In genomic region chr5:115340577-115341313, GRCm38 (mm10) we compare ENCODE assay signal across 8 mouse cellular contexts. TPM values are rescaled to one million over a fixed set of nuclear protein-coding genes. Genes with fewer than 3 reads are reported as not detected.
DNase-seq lines count a peak whose midpoint lies in the region; ATAC-seq and TF ChIP-seq lines count a peak whose summit lies in the region.

TSS of gene Gatc (minus strand) at chr5:115341178.
TSS of gene Triap1 (plus strand) at chr5:115341225.

- intact Hi-C loops in heart, adult 2 months (cut with DNase I): loop anchor here (1.0 to 10.0 kb wide), 4 partner anchors 13 to 216 kb away; partner anchors contain the start of genes Rplp0 and Srsf9

- H3K4me3 ChIP-seq in bone marrow, adult 2 months (replicated peaks; ENCODE audit: control insufficient read depth, low read depth, low read length): peak within 1 kb of the TSS; percentile 99
- H3K4me3 ChIP-seq in embryonic facial prominence, embryonic 14.5 days (ENCODE audit: low read depth, low read length): peak within 1 kb of the TSS; percentile 88
- H3K4me3 ChIP-seq in heart, adult 2 months: peak within 1 kb of the TSS; percentile 72
- H3K4me3 ChIP-seq in limb, embryonic 13.5 days: peak within 1 kb of the TSS; percentile 73
- peak within 1 kb of the TSS; percentile 70 for H3K4me3 ChIP-seq in midbrain, embryonic 15.5 days
- peak within 1 kb of the TSS; percentile 93 for H3K4me3 ChIP-seq in spleen, adult 2 months (ENCODE audit: extremely low read depth, insufficient read depth, insufficient read length)

- under 1% methylated on average over 62 of the region's 62 CpGs for WGBS in bone marrow, adult 2 months
- 3% methylated on average over 37 of the region's 62 CpGs for WGBS in embryonic facial prominence, embryonic 14.5 days
- WGBS in heart, adult 2 months: under 1% methylated on average over 62 of the region's 62 CpGs
- under 1% methylated on average over 62 of the region's 62 CpGs for WGBS in limb, embryonic 13.5 days
- under 1% methylated on average over 62 of the region's 62 CpGs for WGBS in midbrain, embryonic 15.5 days
- WGBS in spleen, adult 2 months: under 1% methylated on average over 62 of the region's 62 CpGs

- TF ChIP-seq EP300 in heart, adult 2 months (IDR thresholded peaks at IDR 0.05; ENCODE audit: insufficient read depth, low read depth, low read length): no peak

- H3K27ac ChIP-seq in bone marrow, adult 2 months (ENCODE audit: control insufficient read depth, insufficient read depth, low read depth, low read length, poor library complexity): peak within 1 kb of the TSS; percentile 89
- peak within 1 kb of the TSS; percentile 75 for H3K27ac ChIP-seq in embryonic facial prominence, embryonic 14.5 days (replicated peaks; ENCODE audit: low read depth, low read length)
- peak within 1 kb of the TSS; percentile 89 for H3K27ac ChIP-seq in heart, adult 2 months
- no peak within 1 kb of the TSS; the same call in 1 of the 2 replicates for H3K27ac ChIP-seq in limb, embryonic 13.5 days
- peak within 1 kb of the TSS; percentile 87 for H3K27ac ChIP-seq in midbrain, embryonic 15.5 days
- H3K27ac ChIP-seq in spleen, adult 2 months (ENCODE audit: insufficient read depth, low read length): peak within 1 kb of the TSS; percentile 85

- no peak for TF ChIP-seq CTCF in bone marrow, adult 2 months (IDR thresholded peaks at IDR 0.05; ENCODE audit: control insufficient read depth, insufficient read depth, low read length)
- no peak for TF ChIP-seq CTCF in heart, adult 2 months (IDR thresholded peaks at IDR 0.05)
- peak; percentile 2; the same call in 1 of the 2 replicates for TF ChIP-seq CTCF in spleen, adult 2 months (IDR thresholded peaks at IDR 0.05; ENCODE audit: extremely low read depth, insufficient read depth, insufficient read length, insufficient replicate concordance)

- H3K4me2 ChIP-seq in embryonic facial prominence, embryonic 14.5 days (ENCODE audit: low read depth, low read length): peak within 1 kb of the TSS; percentile 63
- peak within 1 kb of the TSS; percentile 81 for H3K4me2 ChIP-seq in limb, embryonic 13.5 days (replicated peaks)
- H3K4me2 ChIP-seq in midbrain, embryonic 15.5 days: peak within 1 kb of the TSS; percentile 67

- H3K4me1 ChIP-seq in bone marrow, adult 2 months (ENCODE audit: control insufficient read depth, insufficient read depth, low read length): peaks cover 2% of the 10 kb centered on the region
- H3K4me1 ChIP-seq in embryonic facial prominence, embryonic 14.5 days (ENCODE audit: control insufficient read depth, insufficient read depth, low read length): peaks cover 6% of the 10 kb centered on the region
- H3K4me1 ChIP-seq in heart, adult 2 months (ENCODE audit: control insufficient read depth, insufficient read depth, low read length): peaks cover 3% of the 10 kb centered on the region
- H3K4me1 ChIP-seq in limb, embryonic 13.5 days: peaks cover 24% of the 10 kb centered on the region
- peaks cover 26% of the 10 kb centered on the region for H3K4me1 ChIP-seq in midbrain, embryonic 15.5 days
- H3K4me1 ChIP-seq in spleen, adult 2 months (ENCODE audit: control insufficient read depth, insufficient read depth, insufficient read length): peaks cover 3% of the 10 kb centered on the region; the same call in 1 of the 2 replicates

- peak; percentile 66; the same call in 1 of the 2 replicates for TF ChIP-seq POLR2A in bone marrow, adult 2 months (IDR thresholded peaks at IDR 0.05; ENCODE audit: borderline replicate concordance, control insufficient read depth, low read depth, low read length)
- TF ChIP-seq POLR2A in heart, adult 2 months (IDR thresholded peaks at IDR 0.05; ENCODE audit: insufficient read depth, low read depth, low read length): peak; percentile 84
- TF ChIP-seq POLR2A in spleen, adult 2 months (IDR thresholded peaks at IDR 0.05; ENCODE audit: low read depth, low read length): peak; percentile 41

- peak; percentile 94 for ATAC-seq in embryonic facial prominence, embryonic 14.5 days (ENCODE audit: low read depth)
- peak; percentile 93 for ATAC-seq in limb, embryonic 13.5 days (ENCODE audit: low FRiP score, low read depth)
- peak; percentile 89 for ATAC-seq in midbrain, embryonic 15.5 days (replicated peaks)

- peak within 1 kb of the TSS; percentile 92 for H3K9ac ChIP-seq in embryonic facial prominence, embryonic 14.5 days (ENCODE audit: low read depth, low read length)
- H3K9ac ChIP-seq in heart, adult 2 months (ENCODE audit: low read depth, low read length): peak within 1 kb of the TSS; percentile 91
- H3K9ac ChIP-seq in limb, embryonic 13.5 days: peak within 1 kb of the TSS; percentile 89
- H3K9ac ChIP-seq in midbrain, embryonic 15.5 days: peak within 1 kb of the TSS; percentile 85

- peak; percentile 89 for DNase-seq in 3T3-L1 (ENCODE audit: low read depth, low spot score)
- DNase-seq in embryonic facial prominence, embryonic 14.5 days (ENCODE audit: low spot score): peak; percentile 91
- DNase-seq in heart, adult 2 months: peak; percentile 91 to 93
- peak; percentile 78 to 85 for DNase-seq in kidney, adult 8-10 months
- peak; percentile 74 to 82 for DNase-seq in spleen, adult 2 months (ENCODE audit: low read depth in 1 of 2, low spot score in 2 of 2)

- peaks cover 46% of the 10 kb centered on the region for H3K36me3 ChIP-seq in embryonic facial prominence, embryonic 14.5 days (ENCODE audit: control insufficient read depth, insufficient read depth, low read length)
- 0 out of 2 replicates have a peak, but pooled peaks cover 4% of the 10 kb centered on the region for H3K36me3 ChIP-seq in heart, adult 2 months (ENCODE audit: control insufficient read depth, insufficient read depth, low read length)
- H3K36me3 ChIP-seq in limb, embryonic 13.5 days: peaks cover 45% of the 10 kb centered on the region
- H3K36me3 ChIP-seq in midbrain, embryonic 15.5 days (replicated peaks): peaks cover 36% of the 10 kb centered on the region
- peaks cover 18% of the 10 kb centered on the region for H3K36me3 ChIP-seq in spleen, adult 2 months (ENCODE audit: control insufficient read depth, insufficient read depth, low read length)

- no peaks in the 10 kb centered on the region for H3K9me3 ChIP-seq in embryonic facial prominence, embryonic 14.5 days (ENCODE audit: control insufficient read depth, low read length)
- H3K9me3 ChIP-seq in limb, embryonic 13.5 days: no peaks in the 10 kb centered on the region
- no peaks in the 10 kb centered on the region for H3K9me3 ChIP-seq in midbrain, embryonic 15.5 days

- H3K27me3 ChIP-seq in embryonic facial prominence, embryonic 14.5 days (replicated peaks; ENCODE audit: control insufficient read depth, insufficient read depth, low read length): no peaks in the 10 kb centered on the region
- H3K27me3 ChIP-seq in heart, adult 2 months (ENCODE audit: control insufficient read depth, insufficient read depth, low read length): no peaks in the 10 kb centered on the region
- no peaks in the 10 kb centered on the region for H3K27me3 ChIP-seq in limb, embryonic 13.5 days
- H3K27me3 ChIP-seq in midbrain, embryonic 15.5 days (replicated peaks): no peaks in the 10 kb centered on the region
- no peaks in the 10 kb centered on the region for H3K27me3 ChIP-seq in spleen, adult 2 months (ENCODE audit: control insufficient read depth, insufficient read depth, low read length)

- H3K79me2 ChIP-seq in heart, adult 2 months (replicated peaks; ENCODE audit: control insufficient read depth, insufficient read depth, low read length): no peaks in the 10 kb centered on the region

RNA-seq across cellular contexts. Expression of gene Gatc, which starts in this region (rescaled TPM):
- 7.3 and 7.8 TPM in 2 replicates for polyA plus RNA-seq in bone marrow, adult 2 months (2011; ENCODE audit: insufficient read depth, insufficient read length, low replicate concordance, missing spikeins)
- 26.5 and 26.7 TPM in 2 replicates for polyA plus RNA-seq in embryonic facial prominence, embryonic 14.5 days (2014; fragmentation: Nextera tagmentation; extraction: Ambion mirVana)
- total RNA-seq in heart, adult 2 months (2021): 10 to 100 TPM; 18.1 to 19.8 TPM
- polyA plus RNA-seq in heart, adult 2 months (2012; rRNA removed): 18.2 and 19.9 TPM in 2 replicates
- 25.7 and 28.3 TPM in 2 replicates for polyA plus RNA-seq in limb, embryonic 13.5 days (2015; fragmentation: Nextera tagmentation; extraction: Ambion mirVana)
- polyA plus RNA-seq in midbrain, embryonic 15.5 days (2015; fragmentation: Nextera tagmentation; extraction: Ambion mirVana): 35.6 and 39.4 TPM in 2 replicates
- polyA plus RNA-seq in spleen, adult 2 months (2012; rRNA removed): 4.9 and 5.8 TPM in 2 replicates

RNA-seq across cellular contexts. Expression of gene Triap1, which starts in this region (rescaled TPM):
- 13.2 and 18.3 TPM in 2 replicates for polyA plus RNA-seq in bone marrow, adult 2 months (2011; ENCODE audit: insufficient read depth, insufficient read length, low replicate concordance, missing spikeins)
- polyA plus RNA-seq in embryonic facial prominence, embryonic 14.5 days (2014; fragmentation: Nextera tagmentation; extraction: Ambion mirVana): 48.5 and 51.3 TPM in 2 replicates
- 10 to 100 TPM; 21.8 to 24.3 TPM for total RNA-seq in heart, adult 2 months (2021)
- 13.9 and 20.0 TPM in 2 replicates for polyA plus RNA-seq in heart, adult 2 months (2012; rRNA removed)
- polyA plus RNA-seq in limb, embryonic 13.5 days (2015; fragmentation: Nextera tagmentation; extraction: Ambion mirVana): 58.8 and 62.1 TPM in 2 replicates
- 49.3 and 49.6 TPM in 2 replicates for polyA plus RNA-seq in midbrain, embryonic 15.5 days (2015; fragmentation: Nextera tagmentation; extraction: Ambion mirVana)
- 5.7 and 7.5 TPM in 2 replicates for polyA plus RNA-seq in spleen, adult 2 months (2012; rRNA removed)
